Mouse (Mus musculus) c-Kit-positive CD71-negative TER-119-negative erythroid progenitor cells, embryonic 14.5 days (primary cell): ENCODE results near the gene Dlat.
"Not testable (repeated sequence)": the region's sequence is repeated elsewhere in the genome, so short reads cannot be mapped to it uniquely, and the experiment has no call there.

Experiments
- DNase-seq: peaks from one replicate; pipeline ENCODE4 v3.0.0-alpha.2; 2013; ENCODE audit warnings: low read depth

Gene Dlat

DNA sequence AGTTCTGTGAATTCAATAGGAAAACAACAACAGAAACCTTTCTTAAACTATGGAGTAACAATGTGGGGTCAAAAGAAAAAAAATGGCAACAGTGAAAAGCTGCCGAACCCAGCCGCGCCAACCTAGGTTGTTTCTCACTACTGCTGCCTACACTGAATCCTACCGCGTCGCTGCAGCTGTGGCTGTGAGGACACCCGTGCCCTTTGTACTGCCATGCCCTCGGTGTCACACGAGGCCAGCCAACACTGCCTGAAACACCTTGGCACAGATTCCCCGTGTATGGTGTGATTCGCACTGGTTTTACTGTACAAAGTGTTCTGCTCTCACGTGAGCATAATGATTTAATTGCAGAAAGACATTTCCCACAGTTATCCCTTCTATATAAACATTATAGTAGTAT lies 851 bp upstream of the Dlat start:
- no peak for DNase-seq

DNA sequence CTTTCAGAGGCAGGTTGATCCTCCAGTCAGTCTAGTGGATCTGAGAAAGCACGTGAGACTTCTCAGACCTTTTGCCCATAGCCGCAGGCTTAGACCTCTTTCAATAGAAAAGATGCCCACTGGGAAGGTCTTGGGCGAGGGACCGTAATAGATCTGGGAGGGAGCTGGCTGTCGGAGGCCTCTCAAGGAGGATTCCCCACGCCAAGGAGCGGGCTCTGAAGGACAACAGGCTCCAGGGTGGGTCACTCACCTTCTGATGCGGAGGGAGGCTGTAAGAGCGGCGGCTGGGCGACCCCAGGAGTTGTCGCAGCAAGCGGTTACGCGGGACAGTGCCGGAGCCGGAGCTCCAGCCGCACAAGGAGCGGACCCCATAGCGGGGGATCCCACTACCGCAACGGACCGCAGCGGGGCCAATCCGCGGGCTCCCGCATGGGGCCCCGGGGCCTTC lies 615 bp downstream of the Dlat start:
- DNase-seq = no peak

DNA sequence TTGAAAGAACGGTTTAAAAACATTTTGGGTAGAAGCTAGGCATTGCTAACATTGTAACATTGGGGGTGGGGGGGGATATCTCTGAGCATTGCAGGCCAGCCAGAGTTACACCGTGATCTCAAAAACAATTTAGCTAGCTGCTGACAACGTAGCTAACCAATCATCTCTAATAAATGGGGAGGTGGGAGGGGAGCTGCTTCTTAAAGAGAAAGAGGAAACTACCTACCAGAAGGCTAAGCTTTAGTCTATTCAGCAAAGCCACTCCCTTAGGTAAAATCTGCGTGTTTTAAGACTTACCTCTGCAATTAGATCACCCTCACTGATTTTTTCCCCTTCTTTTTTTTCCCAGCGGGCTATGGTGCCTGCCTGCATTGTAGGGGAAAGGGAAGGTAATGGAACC lies 1.2 kb downstream of the Dlat start:
- no peak for DNase-seq

DNA sequence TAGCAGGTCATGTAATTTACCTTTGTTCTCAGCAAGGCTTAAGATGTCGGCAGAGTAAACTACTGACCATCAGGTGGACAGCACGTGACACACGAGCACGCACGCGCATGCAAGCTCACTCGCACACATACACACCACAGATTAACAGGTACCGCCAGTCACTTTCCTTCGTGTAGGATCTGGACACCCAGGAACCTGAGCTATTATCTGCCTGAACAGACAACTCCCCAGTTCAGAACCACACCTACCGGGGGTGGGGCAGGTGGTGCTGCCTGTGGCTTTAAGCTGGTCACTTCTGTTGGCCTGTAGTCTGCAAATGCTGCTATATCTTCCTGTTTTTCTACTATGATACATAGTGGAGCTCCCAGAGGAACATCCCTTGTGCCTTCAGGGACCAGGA lies 9.1 kb downstream of the Dlat start:
- no peak for DNase-seq

DNA sequence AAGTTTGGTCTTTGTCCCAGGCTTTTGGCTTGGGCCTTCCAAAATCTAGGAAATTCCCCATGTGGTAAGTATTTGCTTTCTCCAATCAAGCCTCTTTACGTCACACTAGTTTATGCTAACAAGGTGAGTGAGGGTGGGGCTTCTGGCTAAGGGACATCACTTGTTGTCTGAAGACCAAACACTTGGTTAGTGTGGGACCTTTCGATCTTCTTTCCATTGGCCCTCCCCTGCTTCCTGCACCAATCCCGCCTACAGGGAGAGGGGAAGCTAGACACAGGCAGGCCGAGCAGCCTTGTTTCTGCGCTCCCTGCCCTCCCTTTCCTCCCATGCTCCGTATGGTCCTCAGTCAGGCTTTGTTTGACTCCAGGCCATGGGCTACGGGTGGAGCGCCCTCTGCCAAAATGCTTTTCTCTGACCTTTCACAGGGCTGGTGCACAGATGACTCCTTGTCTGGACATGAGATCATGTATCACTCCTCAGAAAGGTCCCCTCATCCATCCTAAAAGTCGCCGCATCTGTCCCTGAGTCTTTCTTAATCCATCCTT lies 12.7 kb downstream of the Dlat start:
- no peak for DNase-seq

DNA sequence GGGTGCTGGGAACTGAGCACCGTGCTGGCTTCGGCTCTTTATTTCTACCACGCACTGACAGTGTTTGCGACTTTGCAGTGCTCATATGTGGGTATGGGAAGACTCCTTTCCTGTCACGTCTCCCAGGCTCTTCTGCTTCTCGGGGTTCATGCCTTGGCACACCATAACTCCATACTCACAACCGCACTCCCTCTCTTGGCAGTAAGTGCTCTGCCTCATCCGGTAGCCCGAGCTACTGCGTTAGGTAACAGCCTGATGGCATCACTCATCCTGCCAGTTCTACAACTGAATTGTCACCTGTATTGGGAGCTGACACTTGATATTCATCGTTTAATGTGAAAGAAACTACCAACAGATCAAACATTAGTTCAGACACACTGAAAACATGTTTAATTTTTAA lies 25.3 kb downstream of the Dlat start:
- DNase-seq = no peak

DNA sequence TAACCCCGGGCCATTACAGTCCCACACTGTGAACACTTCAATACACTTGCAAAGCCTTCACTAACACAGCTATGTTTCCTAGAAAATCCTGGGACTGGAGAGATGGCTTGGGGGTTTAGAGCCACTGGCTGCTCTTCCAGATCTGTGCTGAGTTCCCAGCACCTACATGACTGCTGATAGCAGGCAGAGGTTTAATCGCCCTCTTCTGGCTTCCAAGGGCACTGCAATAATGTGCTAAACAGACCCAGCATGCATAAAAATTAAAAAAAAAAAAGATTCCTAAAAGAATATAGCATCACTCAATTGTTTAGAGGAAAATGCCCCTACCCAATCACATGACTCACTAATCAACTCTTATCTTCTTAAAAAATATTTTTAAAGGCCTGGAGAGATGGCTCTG lies 26.5 kb downstream of the Dlat start:
- no peak for DNase-seq

DNA sequence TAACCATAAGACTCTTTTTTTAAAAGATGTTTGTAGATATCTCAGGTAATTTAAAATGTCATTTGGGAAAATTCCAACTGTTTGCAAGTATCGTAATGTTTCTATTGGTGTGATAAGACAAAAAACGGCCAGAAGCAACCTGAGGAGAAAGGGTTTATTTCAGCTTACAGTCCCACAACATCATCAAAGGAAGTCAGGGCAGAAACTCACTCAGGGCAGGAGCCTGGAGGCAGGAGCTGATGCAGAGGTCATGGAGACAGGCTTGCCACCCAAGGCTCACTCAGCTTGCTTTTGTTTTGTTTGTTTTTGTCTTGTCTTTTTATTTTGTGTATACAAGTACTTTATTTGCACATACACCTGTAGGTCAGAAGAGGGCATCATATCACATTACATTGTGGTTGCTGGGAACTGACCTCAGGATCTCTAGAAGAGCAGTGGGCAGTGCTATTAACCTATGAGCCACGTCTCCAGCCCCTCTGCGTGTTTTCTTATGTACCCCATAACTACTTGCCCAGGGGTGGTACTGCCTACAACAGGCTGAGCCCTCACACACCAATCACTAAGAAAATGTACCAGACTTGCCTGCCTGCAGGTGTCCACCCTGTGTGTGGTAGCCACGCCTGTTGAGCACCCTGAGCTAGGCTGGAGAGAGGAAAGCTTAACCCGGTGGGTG lies 27.4 kb downstream of the Dlat start:
- no peak for DNase-seq

DNA sequence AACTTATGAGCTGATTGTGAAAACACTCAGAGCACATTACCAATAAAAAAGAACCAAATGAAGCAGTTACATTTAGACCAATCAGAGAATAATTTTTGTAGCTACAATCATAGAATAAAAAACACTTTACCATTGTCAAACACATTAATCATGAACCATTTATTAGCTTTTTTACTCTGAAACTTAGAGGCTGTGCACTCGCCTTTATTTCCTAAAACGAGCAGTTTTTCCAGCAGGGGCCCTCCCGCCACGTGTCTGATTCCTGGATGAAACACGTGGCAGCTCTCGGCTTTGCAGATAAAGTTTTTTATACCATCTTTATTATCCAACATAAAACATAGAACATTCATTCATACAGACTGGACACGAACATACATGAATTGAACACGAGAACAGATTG lies 28.7 kb downstream of the Dlat start:
- DNase-seq = not testable (repeated sequence)

DNA sequence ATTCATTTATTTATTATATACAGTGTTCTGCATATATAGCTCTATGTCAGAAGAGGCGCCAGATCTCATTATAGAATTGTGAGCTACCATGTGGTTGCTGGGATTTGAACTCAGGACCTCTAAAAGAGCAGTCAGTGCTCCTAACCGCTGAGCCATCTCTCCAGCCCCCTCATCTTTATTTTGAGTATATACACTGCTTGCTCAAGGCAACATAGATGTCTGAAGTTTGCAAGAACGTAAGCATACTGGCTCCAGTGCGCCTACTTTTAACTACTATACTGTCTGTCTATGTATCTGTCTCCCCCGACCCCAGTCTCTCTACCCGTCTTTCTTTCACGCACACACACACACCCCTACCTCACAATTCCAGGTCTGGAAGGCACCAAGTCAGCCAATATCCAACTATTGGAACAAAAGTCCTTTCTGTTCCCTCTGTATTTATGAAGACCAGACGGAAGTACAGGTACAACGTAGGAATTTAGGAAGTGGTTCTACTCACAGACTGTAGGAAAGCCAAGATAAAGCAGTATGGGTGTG lies 41.7 kb downstream of the Dlat start:
- no peak for DNase-seq

DNA sequence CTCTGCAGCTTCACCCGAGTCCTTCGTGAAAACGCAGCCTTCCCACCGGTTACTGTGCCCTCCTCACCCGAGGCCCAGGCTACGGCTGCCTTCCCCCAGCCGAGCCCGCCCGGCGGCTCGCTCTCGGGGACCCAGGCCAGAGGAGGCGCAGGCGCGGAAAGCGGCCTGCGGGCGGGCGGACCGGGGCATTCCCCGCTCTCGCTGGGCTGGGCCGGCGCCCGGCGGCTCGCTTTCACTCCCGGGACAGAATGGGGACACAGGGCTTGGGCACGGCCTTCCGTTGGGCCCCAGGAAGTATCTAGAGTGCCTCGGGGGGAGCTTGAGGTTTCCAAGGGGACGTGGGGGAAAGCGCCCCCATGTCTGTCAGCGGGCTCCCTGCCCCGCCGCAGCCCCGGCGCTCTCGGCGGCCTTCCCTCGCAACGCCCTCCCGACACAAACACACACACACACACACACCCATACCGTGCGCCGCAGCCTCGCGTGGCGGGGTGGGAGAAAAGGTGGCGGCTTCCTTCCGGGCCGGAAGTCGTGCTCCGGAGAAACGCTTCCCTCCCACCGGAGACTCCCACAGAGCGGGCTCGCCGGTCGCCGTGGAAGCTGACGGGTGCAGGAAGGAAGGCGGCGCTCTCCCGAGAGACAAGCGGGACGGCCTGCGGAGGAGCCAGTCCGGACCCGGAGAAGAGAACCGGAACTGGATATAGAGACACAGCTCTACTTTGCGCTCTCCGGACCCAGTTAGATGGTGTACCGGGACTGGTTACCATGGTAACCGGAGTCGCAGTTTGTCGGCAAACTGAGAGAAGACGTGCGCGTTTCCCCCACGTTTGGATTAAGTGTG lies 42.6 kb downstream of the Dlat start, which contains the start of the genes Pih1d2 and Nkapd1:
Gene Pih1d2 (plus strand): TSS at position 556 of the 838 bp plus-strand sequence.
Gene Nkapd1 (minus strand): TSS at position 699 of the 838 bp plus-strand sequence.
- peak; percentile 92 for DNase-seq

DNA sequence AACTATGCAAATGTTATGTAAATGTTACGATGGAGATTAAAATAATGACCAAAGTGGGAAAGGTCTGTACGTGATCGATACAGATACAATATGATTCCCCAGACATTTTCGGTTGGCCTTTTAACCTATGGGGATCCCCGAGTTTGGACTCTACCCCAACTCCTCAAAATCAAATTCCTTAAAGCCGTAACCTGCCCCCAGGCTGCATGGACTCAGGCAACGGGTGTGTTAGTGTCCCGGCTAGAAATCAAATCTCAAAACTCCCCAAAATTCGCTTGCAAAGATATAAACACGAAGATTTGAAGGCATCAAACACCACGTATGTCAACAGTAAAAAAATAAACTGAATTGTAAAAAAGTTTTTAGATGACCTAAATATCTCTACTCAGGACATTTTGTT lies 43.4 kb downstream of the Dlat start:
- DNase-seq = no peak

DNA sequence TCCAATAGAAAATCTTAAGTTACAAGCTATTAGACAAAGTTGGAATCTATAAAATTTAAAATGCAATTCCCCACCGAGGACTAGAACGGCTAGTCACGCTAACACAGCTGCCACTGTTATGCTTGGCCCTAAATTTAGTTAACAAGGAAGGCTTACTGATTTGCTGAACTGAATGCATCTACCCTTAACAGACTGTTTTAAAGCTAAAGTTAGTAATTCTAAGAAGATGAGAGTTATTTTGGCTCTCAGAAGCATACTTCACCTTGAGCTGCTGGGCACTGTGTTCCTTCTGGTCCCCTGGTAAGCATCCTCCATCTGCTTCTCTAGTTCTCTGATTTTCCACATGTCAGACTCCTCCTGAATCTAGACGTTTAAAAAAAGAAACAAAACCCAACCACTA lies 47.5 kb downstream of the Dlat start:
- no peak for DNase-seq

DNA sequence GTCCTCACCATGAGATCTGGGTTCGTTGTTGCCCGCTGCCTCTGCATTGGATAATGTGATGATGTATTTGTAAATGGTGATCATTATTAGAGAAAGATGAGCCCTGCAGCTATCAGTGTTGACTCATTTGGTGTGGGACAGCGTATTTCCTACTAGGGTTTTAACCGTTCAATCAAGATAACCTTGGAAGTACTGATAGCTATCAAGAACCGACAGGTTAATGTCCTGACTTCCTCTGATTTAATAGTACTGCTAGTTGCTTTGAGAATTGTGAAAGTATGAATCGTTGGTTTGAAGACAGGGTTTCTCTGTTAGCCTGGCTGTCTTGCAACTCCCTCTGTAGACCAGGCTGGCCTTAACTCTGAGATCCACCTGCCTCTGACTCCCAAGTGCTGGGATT lies 55.2 kb downstream of the Dlat start:
- no peak for DNase-seq

DNA sequence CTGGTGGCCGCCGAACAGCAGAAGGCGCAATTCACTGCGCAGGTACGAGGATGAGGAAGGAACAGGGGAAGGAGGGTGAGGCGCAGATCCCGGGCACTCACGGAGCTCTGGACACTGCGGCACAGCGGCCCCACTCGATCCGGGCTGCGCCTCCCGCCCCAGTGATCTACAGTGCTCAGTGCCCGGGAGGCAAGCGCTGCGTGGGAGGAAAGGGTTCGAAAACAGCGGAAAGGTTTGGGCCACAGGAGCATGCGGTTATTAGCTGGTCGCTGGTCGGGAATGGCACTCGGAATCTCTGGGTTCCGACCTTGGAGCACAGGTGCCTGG lies 55.6 kb downstream of the Dlat start:
- DNase-seq = no peak

DNA sequence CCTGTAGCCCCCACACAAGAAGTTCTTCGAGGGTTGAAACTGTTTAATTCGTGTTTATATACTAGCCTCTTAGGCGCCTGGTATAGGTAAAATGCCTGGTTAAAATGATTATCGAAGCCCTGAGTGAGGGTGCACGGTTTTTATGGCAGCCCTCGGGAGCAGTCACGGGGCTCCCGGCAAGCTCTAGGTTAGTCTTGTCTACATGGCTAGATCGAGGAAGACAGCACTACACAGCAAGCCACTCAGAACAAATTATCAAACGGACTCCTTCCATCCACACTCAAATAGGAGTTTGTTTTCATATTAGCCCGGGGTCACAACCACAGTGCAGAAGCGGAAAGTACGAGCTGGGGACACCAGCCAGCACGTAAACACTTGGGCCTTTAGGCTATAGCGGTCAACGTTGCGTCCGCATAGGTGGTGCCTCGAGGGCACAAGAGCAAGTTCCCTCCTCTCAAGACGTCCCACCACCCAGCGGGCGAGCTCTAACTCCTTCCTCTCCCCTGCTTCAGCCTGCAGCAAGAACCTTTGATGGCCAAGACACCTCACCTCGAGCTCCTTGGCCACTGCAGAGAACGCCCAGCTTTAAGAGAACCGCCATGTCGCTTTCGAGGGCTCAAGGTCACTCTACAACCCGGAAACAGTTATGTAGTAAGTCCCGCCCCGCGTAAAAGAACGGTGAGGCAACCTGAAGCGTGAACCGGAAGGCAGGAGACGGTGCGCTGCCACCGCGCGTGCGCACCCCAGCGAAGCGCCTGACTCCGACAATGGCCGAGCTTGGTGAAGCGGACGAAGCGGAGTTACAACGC lies 56.2 kb downstream of the Dlat start, which contains the start of the genes Sdhd and Timm8b:
Gene Sdhd (minus strand): TSS at position 624 of the 809 bp plus-strand sequence.
Gene Timm8b (plus strand): TSS at position 722 of the 809 bp plus-strand sequence.
- peak; percentile 91 for DNase-seq

DNA sequence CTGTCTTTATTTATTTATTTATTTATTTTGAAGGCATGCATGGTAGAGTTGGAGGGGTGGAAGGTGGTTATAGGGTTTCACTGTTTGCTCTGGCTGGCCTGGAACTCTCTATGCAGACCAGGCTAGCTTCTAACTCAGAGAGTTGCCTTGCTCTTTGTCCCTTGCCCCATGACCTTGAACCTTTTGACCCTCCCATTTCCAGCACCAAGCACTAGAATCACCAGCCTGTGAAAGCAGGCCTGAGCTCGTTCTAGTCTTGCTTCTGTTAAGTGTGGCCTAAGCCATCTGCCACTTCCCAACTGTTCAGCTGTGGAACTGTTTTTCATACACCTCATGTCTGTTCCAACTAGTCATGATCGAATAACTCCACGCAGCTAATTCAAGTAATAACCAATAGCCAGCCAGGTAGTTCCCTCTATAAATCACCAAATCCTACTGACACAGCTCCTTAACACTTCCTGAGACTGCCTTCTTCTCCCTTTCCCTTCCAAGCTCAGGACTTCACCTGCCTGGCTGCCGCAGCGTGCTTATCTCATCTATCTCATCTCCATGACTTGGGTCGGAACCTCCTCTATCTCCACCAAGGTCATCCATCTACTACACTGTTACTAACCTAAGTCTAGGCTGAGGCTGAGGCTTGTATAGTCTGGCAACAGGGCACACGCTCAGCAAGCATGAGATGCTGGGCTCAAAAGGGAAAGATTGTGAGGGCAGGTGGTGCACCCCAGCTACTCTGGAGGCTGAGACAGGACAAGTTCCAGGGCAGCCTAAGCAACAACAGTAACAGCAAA lies 57.3 kb downstream of the Dlat start:
- no peak for DNase-seq

DNA sequence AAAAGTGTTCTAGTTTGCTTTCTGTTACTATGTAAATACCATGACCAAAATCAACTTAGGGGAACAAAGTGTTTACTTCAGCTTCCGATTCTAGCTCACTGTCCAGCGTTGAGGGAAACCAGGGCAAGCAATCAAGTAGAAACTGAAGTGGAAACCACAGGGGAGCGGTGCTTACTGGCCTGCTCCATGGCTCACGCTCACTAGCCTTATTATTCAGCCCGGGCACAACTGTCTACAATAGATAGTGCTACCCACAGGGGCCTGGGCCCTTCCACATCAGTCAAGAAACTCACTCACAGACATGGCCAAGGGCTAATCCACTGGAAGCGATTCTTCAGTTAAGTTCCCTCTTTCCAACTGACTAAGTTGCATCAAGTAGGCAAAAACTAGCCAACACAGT lies 58.0 kb downstream of the Dlat start:
- DNase-seq = no peak

DNA sequence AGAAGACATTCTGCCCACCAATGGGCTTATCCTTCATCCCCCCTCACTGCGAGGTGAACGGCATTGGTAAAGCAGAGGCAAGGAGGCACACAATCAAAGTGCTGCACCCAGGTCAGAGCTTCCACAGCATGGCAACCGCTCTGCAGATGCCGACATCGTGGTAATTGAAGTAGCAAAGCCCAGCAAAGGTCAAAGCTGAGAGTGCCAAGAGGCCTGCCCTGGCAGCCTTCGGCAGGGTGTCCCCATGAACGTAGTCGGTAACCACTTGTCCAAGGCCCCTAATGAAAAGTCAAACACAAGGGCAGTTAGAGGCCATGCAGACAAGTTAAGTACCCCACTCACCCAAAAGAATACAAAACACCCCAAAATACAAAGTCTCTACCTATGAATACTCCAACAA lies 62.6 kb downstream of the Dlat start:
- no peak for DNase-seq

DNA sequence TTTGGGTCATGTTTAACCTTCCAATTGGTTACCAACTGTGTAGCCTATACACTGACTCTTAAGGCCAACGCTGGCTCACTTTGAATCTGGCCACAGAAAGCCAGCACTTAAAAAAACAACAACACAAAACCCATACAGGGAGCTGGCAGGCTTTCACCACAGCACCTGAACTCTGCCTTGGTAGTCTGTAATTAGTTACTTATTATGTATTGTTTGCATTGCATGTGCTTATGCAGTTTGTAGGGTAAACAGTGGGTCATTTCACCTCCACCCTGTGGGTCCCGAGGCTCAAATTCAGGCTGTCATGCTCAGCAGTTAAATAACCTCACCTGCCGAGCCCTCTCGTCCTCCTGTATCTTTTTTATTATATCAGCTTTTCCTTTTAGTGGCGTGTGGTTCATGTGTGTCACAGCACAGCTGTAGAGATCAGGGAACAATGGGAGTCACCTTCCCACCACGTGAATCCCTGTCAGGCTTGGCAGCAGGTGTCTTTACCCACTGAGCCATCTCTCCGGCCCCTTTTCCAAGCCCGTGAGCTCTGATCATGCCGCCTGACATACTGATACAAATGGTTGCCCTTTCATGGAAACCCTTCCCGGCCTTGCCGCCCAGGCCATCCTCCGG lies 64.7 kb downstream of the Dlat start:
- DNase-seq = no peak

DNA sequence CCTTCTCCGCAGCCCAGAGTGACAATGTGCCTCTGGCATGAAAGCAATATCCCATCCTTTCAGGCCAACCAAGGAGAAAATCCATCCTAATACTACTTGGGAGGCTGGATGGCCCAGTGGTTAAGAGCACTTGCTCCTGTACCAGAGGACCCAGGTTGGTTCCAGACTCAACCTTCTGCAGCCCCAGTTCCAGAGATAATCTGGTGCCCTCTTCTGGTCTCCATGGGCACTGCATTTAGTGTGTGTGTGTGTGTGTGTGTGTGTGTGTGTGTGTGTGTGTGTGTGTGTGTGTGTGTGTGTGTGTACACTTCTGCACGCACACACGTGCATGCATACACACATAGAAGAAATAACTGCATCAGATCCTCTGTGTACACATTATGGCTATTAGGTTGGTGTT lies 66.0 kb downstream of the Dlat start:
- DNase-seq = no peak
